8 mouse cellular contexts compared by ENCODE assay signal in the genomic region with DNA sequence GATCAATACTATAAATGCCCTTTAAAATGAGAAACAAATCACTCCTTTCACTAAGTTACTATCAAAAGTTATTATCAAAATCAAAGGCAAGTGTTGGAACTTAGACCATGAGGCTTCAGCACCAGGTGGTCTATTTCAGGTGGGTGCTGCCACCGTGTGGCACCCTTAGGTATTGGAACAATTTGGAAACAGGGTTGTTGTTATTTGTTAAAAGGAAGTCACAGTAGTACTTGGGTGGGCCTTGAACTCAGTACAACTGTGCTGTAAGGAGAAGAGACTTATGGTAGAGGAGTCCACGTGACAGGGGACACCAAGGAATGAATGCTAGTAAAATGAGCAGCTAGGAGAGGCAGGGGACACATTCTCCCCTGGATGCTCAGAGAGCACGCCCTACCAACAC.
DNase-seq lines count a peak whose midpoint lies in the region; ATAC-seq and TF ChIP-seq lines count a peak whose summit lies in the region.

No protein-coding gene starts in this region.

- no peaks in the 10 kb centered on the region for H3K4me1 ChIP-seq in hindbrain, embryonic 16.5 days (ENCODE audit: control insufficient read depth, insufficient read depth, low read depth, low read length)

- H3K27ac ChIP-seq in gastrocnemius, adult 2 months: no peak overlapping the region
- H3K27ac ChIP-seq in hindbrain, embryonic 16.5 days (ENCODE audit: low read depth, low read length): no peak overlapping the region

- in situ Hi-C loops in Patski (cut with MboI; ENCODE audit: low pct_unique_long_range_greater_than_20kb): loop anchor here (5.0 kb wide), 2 partner anchors 107 to 302 kb away; no protein-coding TSS in a partner anchor

- no peaks in the 10 kb centered on the region for H3K27me3 ChIP-seq in Patski
- no peaks in the 10 kb centered on the region for H3K27me3 ChIP-seq in hindbrain, embryonic 16.5 days (replicated peaks; ENCODE audit: control insufficient read depth, insufficient read depth, low read length)

- intact Hi-C loops in gastrocnemius, adult 2 months (cut with DNase I): no loop called here
- intact Hi-C loops in gastrocnemius, postnatal 36 days (cut with DNase I): no loop called here

- no peak overlapping the region for H3K4me2 ChIP-seq in hindbrain, embryonic 16.5 days (ENCODE audit: low read length)

- TF ChIP-seq CTCF in gastrocnemius, adult 2 months (IDR thresholded peaks at IDR 0.05): peak; percentile 79
- peak; percentile 91 for TF ChIP-seq CTCF in Patski (IDR thresholded peaks at IDR 0.05)

- no peaks in the 10 kb centered on the region for H3K9me3 ChIP-seq in hindbrain, embryonic 16.5 days (ENCODE audit: control insufficient read depth, low read length)

- peaks cover 15% of the 10 kb centered on the region; the same call in 1 of the 2 replicates for H3K36me3 ChIP-seq in hindbrain, embryonic 16.5 days (ENCODE audit: control insufficient read depth, insufficient read depth, low read length)

- CTCF ChIA-PET in Patski (lab: Charles Lee): interaction anchor here (0.6 to 1.3 kb wide), 7 partner anchors 9 to 216 kb away, joined by 3 to 5 read pairs (median 3); no protein-coding TSS in a partner anchor

- no peak overlapping the region for H3K9ac ChIP-seq in hindbrain, embryonic 16.5 days (ENCODE audit: low read depth, low read length)

- peak; percentile 38 for DNase-seq in gastrocnemius, adult 2 months
- no peak for DNase-seq in gastrocnemius, postnatal 36 days
- DNase-seq in 3T3-L1 (ENCODE audit: low read depth, low spot score) (peak; percentile 74), Patski (ENCODE audit: low read depth, low spot score) (no peak)
- DNase-seq in cerebellum, postnatal 4 days (ENCODE audit: low spot score in 2 of 2): peak; percentile 49 to 61
- peak; percentile 35 to 45 for DNase-seq in lung, adult 18-20 months
- peak; percentile 67 for DNase-seq in retina, postnatal 1 day

- no peak for ATAC-seq in Patski
- peak; percentile 41; the same call in 1 of the 2 replicates for ATAC-seq in hindbrain, embryonic 16.5 days

- 44% methylated on average over 3 of the region's 3 CpGs for WGBS in hindbrain, embryonic 16.5 days

- no peak overlapping the region for H3K4me3 ChIP-seq in gastrocnemius, adult 2 months
- H3K4me3 ChIP-seq in hindbrain, embryonic 16.5 days (ENCODE audit: low read length): no peak overlapping the region

- POLR2A ChIA-PET in Patski (lab: Charles Lee): no interaction called here

Comparison
In these comparisons a context has a peak if more than half of its experiments do, and no peak if none do; other contexts are left out.
1. DNase-seq: peak in gastrocnemius, adult 2 months (single experiment), 3T3-L1 (single experiment), cerebellum, postnatal 4 days (2 of 2), lung, adult 18-20 months (2 of 2) and retina, postnatal 1 day (single experiment); none in gastrocnemius, postnatal 36 days (0 of 2) and Patski (single experiment).